Mouse (Mus musculus): ENCODE data around the gene Pdia6.

Pdia6 gene

GRCm38 (mm10) chr12:17264826-17265225 is 1.5 kb upstream of the Pdia6 start:
- no peak for DNase-seq

DNA sequence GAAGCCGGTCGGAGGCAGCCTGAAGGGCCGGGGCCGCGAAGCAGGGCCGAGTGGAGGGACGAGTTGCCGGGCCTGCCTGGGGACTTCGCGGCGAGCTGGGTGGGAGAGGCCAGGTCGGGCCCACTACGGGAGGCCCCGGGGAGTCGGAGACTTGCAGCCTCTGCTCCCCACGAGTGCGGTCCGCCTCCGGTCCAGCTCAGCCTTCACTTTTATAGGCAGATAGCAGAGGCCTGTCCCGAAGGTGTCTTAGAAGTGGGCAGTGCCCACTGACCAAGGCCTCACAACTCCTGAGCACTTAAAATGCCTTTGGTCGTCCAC is 287 bp downstream of the Pdia6 start:
- no peak for DNase-seq

GRCm38 (mm10) chr12:17267316-17267715 is 971 bp downstream of the Pdia6 start:
- no peak for DNase-seq

GRCm38 (mm10) chr12:17271272-17271671 is 4.9 kb downstream of the Pdia6 start:
- DNase-seq: peak; percentile 68 to 73

DNA sequence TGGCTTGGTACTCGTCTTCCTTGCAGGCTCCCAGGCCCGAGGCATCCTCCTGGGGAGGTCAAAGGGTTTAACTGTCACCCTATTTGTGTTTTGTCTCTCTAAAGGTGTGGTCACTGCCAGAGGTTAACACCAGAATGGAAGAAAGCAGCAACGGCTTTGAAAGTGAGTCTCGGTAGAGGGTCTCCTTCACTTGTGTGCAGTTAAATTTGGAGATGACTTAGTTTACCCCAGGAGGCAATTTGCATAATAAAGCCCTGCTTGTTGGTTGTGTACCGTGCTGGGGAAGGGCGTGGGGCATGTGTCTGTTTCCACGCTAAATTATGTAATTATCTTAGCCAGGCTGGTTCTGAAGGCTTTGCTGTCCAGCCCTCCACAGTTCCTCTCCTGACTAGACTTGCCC is 7.5 kb downstream of the Pdia6 start:
- DNase-seq: no peak

DNA sequence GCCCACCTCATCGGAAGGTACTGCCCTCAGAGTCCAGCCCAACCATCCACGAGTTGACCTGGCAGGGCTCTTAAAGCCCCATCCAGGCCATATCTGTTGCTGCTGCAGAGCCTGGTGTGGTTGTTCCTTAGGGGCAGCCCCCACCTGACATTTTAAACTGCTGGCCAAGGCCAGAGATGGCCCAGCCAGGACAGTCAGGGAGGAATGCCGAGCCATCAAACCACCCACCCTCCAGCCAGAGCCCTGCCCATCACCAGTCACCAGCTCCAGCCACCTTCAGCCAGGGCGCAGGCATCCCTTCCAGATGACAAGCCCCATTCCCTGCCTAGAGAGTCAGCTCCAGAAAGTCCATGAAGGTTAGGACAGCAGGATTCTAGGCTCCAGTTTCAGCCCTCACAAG is 22.2 kb downstream of the Pdia6 start:
- no peak for DNase-seq

- no peak for DNase-seq
Measured at GRCm38 (mm10) chr12:17289060-17289459, 22.7 kb downstream of the Pdia6 start.

GRCm38 (mm10) chr12:17289913-17290312 is 23.6 kb downstream of the Pdia6 start:
- DNase-seq: no peak

GRCm38 (mm10) chr12:17290569-17290968 is 24.2 kb downstream of the Pdia6 start:
- no peak for DNase-seq

- no peak for DNase-seq
Measured at GRCm38 (mm10) chr12:17296899-17297298, 30.6 kb downstream of the Pdia6 start.

DNA sequence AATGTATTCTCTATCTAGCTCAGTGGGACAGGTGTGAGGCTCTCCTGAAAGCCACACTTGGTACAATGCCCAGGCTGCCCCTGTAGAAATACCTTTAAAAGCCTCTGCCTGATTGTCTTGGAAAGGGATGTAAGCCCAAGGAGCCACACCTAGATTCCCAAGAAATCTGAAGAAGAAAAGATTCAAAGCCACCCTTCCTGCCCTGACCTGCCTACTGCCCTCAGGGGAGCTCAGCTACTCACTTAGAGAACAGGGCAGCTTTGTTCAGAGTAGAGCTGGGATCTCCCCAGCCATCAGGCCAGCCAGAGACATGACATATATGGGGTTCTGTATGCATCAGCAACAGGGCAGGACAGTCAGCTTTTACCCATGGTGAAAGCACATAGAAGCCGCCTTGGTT is 33.6 kb downstream of the Pdia6 start:
- DNase-seq: no peak

DNA sequence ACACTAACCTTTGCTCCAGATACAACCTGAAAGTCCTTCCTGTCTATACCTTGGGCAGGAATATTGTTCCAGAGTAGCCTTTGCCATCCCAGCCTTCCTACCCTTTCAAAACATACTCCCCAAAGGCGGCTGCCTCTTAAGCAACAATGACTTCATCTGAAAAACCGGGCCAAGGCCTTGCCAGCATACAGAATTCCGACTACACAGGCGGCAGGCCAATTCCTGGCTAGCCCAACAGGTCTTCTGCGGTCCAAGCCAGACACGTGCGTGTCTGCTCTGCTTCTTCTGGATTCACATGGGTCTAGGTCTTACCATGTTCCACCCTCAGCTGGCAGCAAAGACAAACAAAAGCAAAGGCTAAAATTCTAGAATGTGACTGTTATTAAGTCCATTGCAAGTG is 39.1 kb downstream of the Pdia6 start:
- no peak for DNase-seq

GRCm38 (mm10) chr12:17308246-17308645 is 41.9 kb downstream of the Pdia6 start:
- DNase-seq: no peak

- no peak for DNase-seq
Measured at GRCm38 (mm10) chr12:17310852-17311839, 44.8 kb downstream of the Pdia6 start.

- DNase-seq: no peak
Measured at GRCm38 (mm10) chr12:17316096-17316495, 49.8 kb downstream of the Pdia6 start.

GRCm38 (mm10) chr12:17317970-17318369 is 51.6 kb downstream of the Pdia6 start:
- DNase-seq: no peak

DNA sequence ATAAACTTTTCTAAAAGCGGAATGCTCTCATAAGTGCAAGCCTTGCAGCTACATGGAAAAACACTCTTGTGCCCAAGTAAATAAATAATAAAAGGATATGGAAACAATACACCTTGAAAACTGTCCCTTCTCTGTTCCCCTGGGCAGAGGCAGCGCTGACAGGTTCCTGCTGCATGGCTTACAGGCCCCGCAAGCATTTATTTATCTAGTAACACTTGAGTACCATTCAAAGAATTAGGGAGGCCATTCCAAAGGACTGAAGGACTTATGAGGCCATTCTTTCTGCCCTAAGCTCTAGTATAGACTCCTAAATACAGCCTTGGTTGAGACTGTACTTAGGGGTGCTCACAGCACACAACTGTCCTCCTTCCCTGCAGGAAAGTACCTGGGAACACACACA is 52.1 kb downstream of the Pdia6 start:
- no peak for DNase-seq

DNA sequence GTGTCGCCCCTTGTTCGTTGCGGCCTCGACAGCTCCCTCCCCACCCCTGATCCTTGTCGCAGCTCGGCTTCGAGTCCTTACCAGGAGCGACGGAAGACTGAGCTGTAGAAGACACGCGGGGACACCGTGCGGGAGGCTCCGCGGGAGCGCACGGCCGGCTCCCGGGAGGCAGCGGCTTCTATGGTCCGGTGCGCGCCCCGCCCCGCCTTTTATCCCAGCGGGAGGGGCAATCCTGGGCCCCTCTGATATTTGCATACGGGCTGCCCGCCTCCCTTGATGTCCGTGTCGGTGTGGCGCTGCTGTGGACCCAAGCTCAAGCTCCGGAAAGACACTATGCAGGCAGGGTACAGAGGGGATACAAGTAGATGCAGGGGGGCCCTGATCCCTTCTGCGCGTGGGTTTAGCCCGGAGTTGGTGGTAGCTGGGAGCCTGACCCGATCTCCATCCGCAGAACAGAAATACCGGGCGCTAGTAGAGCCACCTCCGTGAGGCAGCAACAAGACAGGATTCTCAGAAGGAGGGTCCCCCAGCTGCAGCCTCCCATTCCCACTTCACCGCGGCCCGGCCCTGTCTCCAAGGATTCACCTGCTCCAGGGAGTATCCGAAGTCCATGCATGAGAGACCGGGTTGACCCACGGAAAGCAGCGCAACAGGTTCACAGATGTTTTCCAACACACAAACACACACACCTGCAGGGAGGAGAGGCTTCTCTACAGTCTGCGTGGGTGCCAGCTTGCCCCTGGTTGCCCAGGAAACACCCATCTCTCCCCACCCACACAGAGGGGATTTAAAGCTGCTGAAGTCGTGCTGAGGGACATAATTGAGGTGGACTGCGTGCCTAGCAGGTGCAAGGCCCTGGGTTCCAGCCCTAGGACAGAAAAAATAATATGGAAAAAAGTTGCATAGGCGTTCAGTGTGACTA is 58.5 kb downstream of the Pdia6 start:
- peak; percentile 43 to 53 for DNase-seq

DNA sequence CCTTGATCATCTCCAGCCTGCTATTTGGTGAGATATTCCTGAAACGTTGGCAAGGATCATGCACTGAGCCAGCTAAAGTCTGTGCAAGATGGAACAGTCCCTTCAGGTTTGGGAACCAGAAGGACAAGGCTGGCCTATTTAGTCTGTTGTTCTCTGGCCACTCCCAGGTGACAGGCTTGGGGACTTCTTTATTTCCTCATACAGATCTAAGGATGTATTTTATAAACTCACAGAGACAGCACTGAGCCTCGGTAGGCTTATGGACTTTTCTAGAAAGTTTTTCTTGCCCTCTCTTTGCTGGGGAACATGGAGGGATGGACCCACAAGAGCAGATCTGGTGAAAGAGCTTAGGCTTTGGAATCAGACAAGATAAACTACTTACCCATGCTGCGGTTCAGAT is 62.9 kb downstream of the Pdia6 start, which contains the start of gene Atp6v1c2:
Gene Atp6v1c2, minus strand, starts transcription at position 101 of the 400 bp plus-strand sequence.
- no peak for DNase-seq

GRCm38 (mm10) chr12:17333459-17333858 is 67.1 kb downstream of the Pdia6 start:
- DNase-seq: no peak
